Mouse (Mus musculus) lung, embryonic 14.5 days (tissue): Measurements from ENCODE around the gene Socs1. TPM values are rescaled to one million over a fixed set of nuclear protein-coding genes. Genes with fewer than 3 reads are reported as not detected.
A peak's percentile ranks its signal among the peaks of the same experiment; 100 is the strongest.

Experiments used
- ATAC-seq: fragments of 200-750 bp; cut with Nextera tagmentation; 2 replicates; pipeline ENCODE4 v1.8.0; 2017; ENCODE audit warnings: mild to moderate bottlenecking, moderate TSS enrichment, moderate library complexity; ENCODE audit not compliant: insufficient read depth
- DNase-seq: peaks from one replicate; pipeline ENCODE4 v3.0.0-alpha.2; 2015
- H3K27ac ChIP-seq: fragments of 300-500 bp; sonication (generic); 2 replicates; pipeline ENCODE4 v1.5.1; 2014; ENCODE audit warnings: low read depth, mild to moderate bottlenecking, moderate library complexity
- H3K27me3 ChIP-seq: fragments of 300-500 bp; sonication (generic); 2 replicates; pipeline ENCODE4 v1.6.1; 2014; ENCODE audit warnings: low read length, control low read depth; ENCODE audit not compliant: insufficient read depth
- H3K36me3 ChIP-seq: fragments of 300-500 bp; sonication (generic); 2 replicates; pipeline ENCODE4 v1.6.1; 2014; ENCODE audit warnings: control low read depth; ENCODE audit not compliant: insufficient read depth
- H3K4me1 ChIP-seq: fragments of 300-500 bp; sonication (generic); 2 replicates; pipeline ENCODE4 v1.6.1; 2014; ENCODE audit warnings: antibody characterized with exemption, control low read depth; ENCODE audit not compliant: insufficient read depth
- H3K4me2 ChIP-seq: fragments of 300-500 bp; sonication (generic); 2 replicates; pipeline ENCODE4 v1.6.1; 2014; ENCODE audit warnings: mild to moderate bottlenecking
- H3K4me3 ChIP-seq: fragments of 300-500 bp; sonication (generic); 2 replicates; pipeline ENCODE4 v1.5.1; 2014; ENCODE audit warnings: low read depth, low read length
- H3K9ac ChIP-seq: fragments of 300-500 bp; sonication (generic); 2 replicates; pipeline ENCODE4 v1.6.1; 2014
- H3K9me3 ChIP-seq: fragments of 300-500 bp; sonication (generic); 2 replicates; pipeline ENCODE4 v1.6.1; 2016; ENCODE audit warnings: low read depth, low read length, control low read depth
- CTCF ChIP-seq: IDR thresholded peaks from 2 replicates; pipeline ENCODE4 v1.5.1; 2016; ENCODE audit warnings: antibody characterized with exemption, low read depth
- WGBS: fragments of 180-500 bp; shearing (Covaris S2); extraction: QIAGEN DNeasy Blood & Tissue Kit; methylation state at CpG from one replicate; pipeline ENCODE4 v1.1.7; 2014; 5-methylcytosine and 5-hydroxymethylcytosine counted together
- polyA plus RNA-seq: library from polyadenylated mRNA; unstranded; fragments of >200 nt; fragmentation: Nextera tagmentation; extraction: Ambion mirVana; gene quantifications from 2 replicates; pipeline ENCODE4 v1.2.1, GENCODE M21; 2014

The Socs1 gene
- polyA plus RNA-seq, 1 experiment from 2014 or later: 9.1 TPM

DNA sequence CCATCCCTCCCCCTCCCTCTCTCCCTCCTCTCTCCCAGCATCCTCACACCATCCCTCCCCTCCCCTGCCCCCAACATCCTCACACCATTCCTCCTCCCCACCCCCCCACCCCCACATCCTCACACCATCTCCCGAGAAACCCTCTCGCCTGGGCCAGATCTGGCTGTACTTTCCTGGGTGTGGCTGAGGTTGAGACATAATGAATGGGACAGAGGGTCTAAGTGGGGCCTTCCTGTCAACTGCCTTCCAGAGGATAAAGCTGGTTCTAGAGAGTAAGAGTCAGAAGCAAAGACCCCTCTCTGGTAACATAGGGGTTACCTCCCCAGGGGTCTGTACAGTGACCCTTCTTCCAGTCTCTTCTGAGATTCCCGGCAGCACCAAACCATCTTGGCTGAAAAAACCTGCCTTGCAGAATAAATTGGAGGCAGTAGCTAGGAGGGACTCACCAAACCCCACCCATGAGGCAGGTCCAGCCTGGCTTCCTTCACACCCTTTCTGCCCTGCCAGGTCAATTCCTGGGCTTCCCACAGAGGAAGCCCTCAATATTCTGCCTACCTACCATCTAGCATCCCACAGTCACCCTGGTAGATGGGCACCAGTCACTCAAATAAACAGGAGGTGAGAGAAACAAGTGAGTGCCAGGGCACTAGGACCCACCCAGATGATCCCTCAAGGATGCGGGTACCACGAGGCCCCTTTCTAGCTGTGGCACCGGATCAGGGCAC lies 21.6 kb downstream of the Socs1 start:
- ATAC-seq (no peak), DNase-seq (no peak)
- no peak overlapping the region for H3K4me2 ChIP-seq
- no peaks in the 10 kb centered on the region for H3K9me3 ChIP-seq
- no peaks in the 10 kb centered on the region for H3K27me3 ChIP-seq
- no peak overlapping the region for H3K9ac ChIP-seq
- no peak overlapping the region for H3K27ac ChIP-seq
- no peak overlapping the region for H3K4me3 ChIP-seq
- TF ChIP-seq CTCF: no peak
- H3K4me1 ChIP-seq: peaks cover 9% of the 10 kb centered on the region; the same call in 1 of the 2 replicates
- WGBS: 51% methylated on average over 6 of the region's 6 CpGs
- no peaks in the 10 kb centered on the region for H3K36me3 ChIP-seq

DNA sequence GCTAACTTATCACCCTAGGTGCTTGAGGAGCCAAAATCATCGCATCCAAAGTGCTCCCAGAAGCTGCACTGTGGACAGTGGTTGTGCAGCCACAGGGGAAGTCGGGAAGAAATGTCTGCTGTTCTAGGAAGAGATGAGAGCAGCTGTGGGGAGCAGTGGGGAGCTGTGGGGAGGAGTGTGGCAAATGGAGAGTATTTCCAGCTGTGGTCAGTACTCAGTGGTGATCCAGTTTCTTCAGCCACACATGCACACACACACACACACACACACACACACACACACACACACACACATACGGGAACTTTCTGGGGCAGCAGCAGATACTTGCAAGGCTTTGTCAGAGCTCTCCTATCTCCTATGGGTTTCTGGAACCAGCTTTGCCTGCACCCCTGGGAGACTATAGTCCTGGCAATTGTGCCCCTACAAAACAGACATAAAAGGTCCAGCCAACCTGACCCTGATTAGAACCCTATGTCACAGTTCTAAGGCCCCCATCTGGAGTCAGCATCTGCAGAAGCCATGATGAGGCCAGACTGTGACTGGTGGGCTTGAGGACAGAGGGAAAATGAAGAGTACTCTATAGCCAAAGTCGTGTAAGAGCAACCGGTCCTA lies 22.7 kb downstream of the Socs1 start:
- no peak overlapping the region for H3K4me3 ChIP-seq
- TF ChIP-seq CTCF: no peak
- H3K4me2 ChIP-seq: no peak overlapping the region
- DNase-seq: no peak
- ATAC-seq: no peak; the same call in 1 of the 2 replicates
- H3K27ac ChIP-seq: no peak overlapping the region
- no peaks in the 10 kb centered on the region for H3K9me3 ChIP-seq
- no peak overlapping the region for H3K9ac ChIP-seq
- WGBS: 57% methylated on average over 5 of the region's 5 CpGs
- H3K27me3 ChIP-seq: no peaks in the 10 kb centered on the region
- no peaks in the 10 kb centered on the region for H3K36me3 ChIP-seq
- H3K4me1 ChIP-seq: peaks cover 9% of the 10 kb centered on the region; the same call in 1 of the 2 replicates

DNA sequence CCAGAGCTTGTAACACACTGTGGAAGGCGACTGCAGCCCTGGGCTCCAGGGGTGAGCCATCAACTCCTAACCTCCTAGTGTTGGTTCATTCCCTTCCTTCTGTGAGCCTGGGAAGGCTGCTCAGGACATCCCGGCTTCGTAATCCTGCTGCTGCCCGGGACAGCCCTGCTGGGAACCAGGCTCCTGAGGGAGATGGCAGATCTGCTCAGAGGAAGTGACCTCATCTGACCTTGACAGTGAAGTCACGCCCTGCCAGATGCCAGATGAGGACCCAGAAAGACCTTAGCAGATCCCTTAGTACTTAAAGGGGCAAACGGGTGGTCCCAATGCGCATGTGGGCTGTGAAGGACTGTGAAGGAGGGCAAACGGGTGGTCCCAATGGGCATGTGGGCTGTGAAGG lies 24.2 kb downstream of the Socs1 start:
- DNase-seq: no peak
- no peaks in the 10 kb centered on the region for H3K36me3 ChIP-seq
- 69% methylated on average over 8 of the region's 8 CpGs for WGBS
- no peak overlapping the region for H3K9ac ChIP-seq
- peaks cover 9% of the 10 kb centered on the region; the same call in 1 of the 2 replicates for H3K4me1 ChIP-seq
- no peaks in the 10 kb centered on the region for H3K27me3 ChIP-seq
- no peak overlapping the region for H3K4me2 ChIP-seq
- TF ChIP-seq CTCF: no peak
- no peak overlapping the region for H3K27ac ChIP-seq
- no peak for ATAC-seq
- no peaks in the 10 kb centered on the region for H3K9me3 ChIP-seq
- H3K4me3 ChIP-seq: no peak overlapping the region

DNA sequence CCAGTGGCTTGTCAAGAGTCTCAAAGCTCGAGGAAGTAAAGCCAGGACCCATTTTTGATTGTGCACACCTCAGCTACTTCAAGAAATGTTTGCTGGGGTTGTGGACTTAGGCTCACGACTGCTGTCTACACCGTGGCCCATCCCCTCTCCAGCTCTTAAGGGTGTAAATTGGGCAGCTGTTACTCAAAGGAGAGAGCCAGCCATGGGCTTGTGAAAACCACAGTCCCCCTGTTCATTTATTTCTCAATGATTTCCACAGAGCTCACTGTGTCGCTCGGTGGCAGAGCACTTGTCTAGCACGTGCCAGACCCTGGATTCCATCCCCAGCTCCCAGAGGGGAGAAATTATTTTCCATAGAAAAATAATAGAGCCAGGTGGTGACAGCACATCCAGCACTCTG lies 29.2 kb downstream of the Socs1 start:
- ATAC-seq: no peak
- Histone ChIP-seq H3K4me3 (no peak overlapping the region), H3K9ac (no peak overlapping the region), H3K27ac (no peak overlapping the region), H3K27me3 (no peaks in the 10 kb centered on the region), H3K4me2 (no peak overlapping the region), H3K36me3 (no peaks in the 10 kb centered on the region), H3K4me1 (no peaks in the 10 kb centered on the region), H3K9me3 (no peaks in the 10 kb centered on the region)
- TF ChIP-seq CTCF: no peak
- no peak for DNase-seq
- WGBS: 69% methylated on average over 5 of the region's 6 CpGs

DNA sequence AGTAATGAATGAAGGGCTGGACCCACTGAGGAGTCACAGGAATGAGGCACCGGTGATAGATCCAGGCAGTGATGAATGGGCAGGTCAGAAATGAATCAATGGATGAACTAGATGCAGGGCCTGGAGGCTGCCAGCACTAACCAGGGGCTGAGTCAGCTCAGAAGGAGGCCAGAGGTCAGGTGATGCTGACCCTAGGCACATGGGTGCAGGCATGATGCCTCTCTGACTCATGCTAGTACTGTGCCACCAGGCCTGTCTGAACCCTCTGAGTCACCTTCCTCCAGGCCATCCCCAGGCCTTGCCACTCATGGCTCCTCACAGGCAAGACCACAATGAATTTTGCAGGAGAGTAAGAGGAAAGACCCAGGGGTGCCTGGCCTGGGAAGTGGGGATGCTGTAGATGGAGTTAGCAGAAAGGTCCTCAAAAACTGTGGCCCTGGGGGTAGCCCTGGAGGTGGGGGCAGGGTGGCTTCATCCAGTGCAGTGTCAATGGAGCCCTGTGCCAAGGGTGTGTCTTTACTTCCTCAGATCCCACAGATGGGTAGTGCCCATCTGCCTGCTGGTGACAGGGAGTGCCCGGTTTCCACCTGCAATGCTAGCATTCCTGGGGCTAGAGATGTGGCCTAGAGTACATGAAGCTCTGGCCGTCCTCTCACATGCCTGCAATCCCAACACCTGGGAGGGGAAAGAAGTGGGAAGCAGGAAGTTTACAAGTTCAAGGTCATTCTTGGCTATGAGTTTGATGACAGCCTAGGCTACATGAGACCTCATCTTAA lies 30.6 kb downstream of the Socs1 start:
- Histone ChIP-seq H3K36me3 (no peaks in the 10 kb centered on the region), H3K4me2 (no peak overlapping the region), H3K4me3 (no peak overlapping the region), H3K9me3 (no peaks in the 10 kb centered on the region), H3K27ac (no peak overlapping the region), H3K27me3 (no peaks in the 10 kb centered on the region), H3K4me1 (peaks cover 4% of the 10 kb centered on the region; the same call in 1 of the 2 replicates), H3K9ac (no peak overlapping the region)
- TF ChIP-seq CTCF: no peak
- DNase-seq (no peak), ATAC-seq (no peak)
- WGBS: 84% methylated on average over 3 of the region's 3 CpGs

DNA sequence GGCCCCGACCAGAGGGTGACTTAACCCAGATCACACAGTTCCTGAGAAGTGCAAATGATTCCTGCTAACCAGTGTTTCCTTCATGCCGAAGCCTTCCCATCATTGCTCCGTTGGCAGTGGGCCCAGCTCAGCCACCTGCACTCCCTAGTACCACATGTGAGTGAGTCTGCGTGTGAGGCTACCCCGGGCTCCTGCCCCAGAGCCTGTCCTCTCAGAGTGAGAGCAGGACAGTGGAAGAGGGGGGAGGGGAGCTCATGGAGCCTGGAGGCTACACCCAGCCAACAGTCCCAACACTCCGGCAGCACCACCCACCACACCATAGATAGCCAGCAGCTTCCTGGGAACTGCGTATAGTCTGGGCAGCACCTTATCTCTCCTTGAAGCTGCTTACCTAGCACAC lies 35.5 kb downstream of the Socs1 start:
- Histone ChIP-seq H3K9ac (no peak overlapping the region), H3K4me3 (no peak overlapping the region), H3K27ac (no peak overlapping the region; the same call in 1 of the 2 replicates), H3K27me3 (no peaks in the 10 kb centered on the region), H3K9me3 (no peaks in the 10 kb centered on the region), H3K4me2 (no peak overlapping the region), H3K36me3 (no peaks in the 10 kb centered on the region), H3K4me1 (peaks cover 6% of the 10 kb centered on the region; the same call in 1 of the 2 replicates)
- ATAC-seq (peak; percentile 72), DNase-seq (peak; percentile 65)
- WGBS: 24% methylated on average over 7 of the region's 7 CpGs
- TF ChIP-seq CTCF: no peak

DNA sequence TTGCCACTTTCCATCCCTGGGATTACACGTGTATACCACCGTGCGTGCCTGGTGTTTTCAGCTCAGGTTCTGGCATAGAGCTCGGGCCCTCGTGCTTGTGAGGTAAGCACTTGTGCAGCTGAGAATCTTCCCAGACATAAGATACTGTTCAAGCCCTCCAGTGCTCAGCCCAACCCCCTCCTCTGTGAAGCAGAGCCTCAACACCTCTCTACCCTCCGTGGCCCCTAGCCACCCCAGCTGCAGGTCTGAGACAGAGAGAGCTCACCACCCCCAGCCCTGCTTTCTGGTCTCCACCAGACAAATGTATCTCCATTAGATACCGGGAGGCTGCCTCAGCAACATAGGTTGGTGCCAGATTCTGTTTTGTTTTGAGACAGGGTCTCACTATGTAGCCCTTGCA lies 36.1 kb downstream of the Socs1 start:
- H3K27ac ChIP-seq: no peak overlapping the region
- peaks cover 6% of the 10 kb centered on the region; the same call in 1 of the 2 replicates for H3K4me1 ChIP-seq

More for the DNA sequence above, 36.1 kb downstream of the Socs1 start:
- no peaks in the 10 kb centered on the region for H3K9me3 ChIP-seq
- 0 out of 2 replicates have a peak, but pooled peaks have one; percentile 9 for ATAC-seq
- H3K4me3 ChIP-seq: no peak overlapping the region
- 20% methylated on average over 7 of the region's 7 CpGs for WGBS
- H3K9ac ChIP-seq: no peak overlapping the region
- no peak for TF ChIP-seq CTCF
- no peaks in the 10 kb centered on the region for H3K27me3 ChIP-seq
- H3K36me3 ChIP-seq: no peaks in the 10 kb centered on the region
- no peak overlapping the region for H3K4me2 ChIP-seq
- DNase-seq: no peak
